Comparison of ENCODE assay signal across 8 mouse cellular contexts in genomic region chr6:83455328-83456130, GRCm38 (mm10). TPM values are rescaled to one million over a fixed set of nuclear protein-coding genes. Genes with fewer than 3 reads are reported as not detected.
DNase-seq lines count a peak whose midpoint lies in the region; ATAC-seq and TF ChIP-seq lines count a peak whose summit lies in the region.

No protein-coding gene starts in this region.

- peak; percentile 35 for DNase-seq in cerebellum, adult 11 months
- peak; percentile 70 for DNase-seq in induced T-regulatory cell, adult 2 months (ENCODE audit: low read depth)
- DNase-seq in adrenal gland, adult 18-20 months (ENCODE audit: low spot score in 2 of 2), result no peak

- no peak for ATAC-seq in cerebellum, adult (ENCODE audit: insufficient number of reproducible peaks, low FRiP score, low TSS enrichment)
- peak; percentile 16; the same call in 1 of the 2 replicates for ATAC-seq in embryonic facial prominence, embryonic 15.5 days (ENCODE audit: insufficient number of reproducible peaks, low FRiP score, low TSS enrichment, low read depth)
- ATAC-seq in megakaryocyte, adult 5-6 weeks (ENCODE audit: poor library complexity, severe bottlenecking), result peak; percentile 39
- no peak for ATAC-seq in stomach, embryonic 15.5 days (ENCODE audit: insufficient read depth, low FRiP score, low read depth)

- no peak for TF ChIP-seq POLR2A in ES-Bruce4 (IDR thresholded peaks at IDR 0.05; ENCODE audit: insufficient read depth, low read length)

- WGBS in embryonic facial prominence, embryonic 15.5 days, result under 1% methylated on average over 37 of the region's 41 CpGs
- 1% methylated on average over 34 of the region's 41 CpGs for WGBS in stomach, embryonic 15.5 days

- no peaks in the 10 kb centered on the region for H3K9me3 ChIP-seq in ES-Bruce4 (replicated peaks; ENCODE audit: control insufficient read depth, insufficient read depth, low read length, poor library complexity, severe bottlenecking)
- no peaks in the 10 kb centered on the region for H3K9me3 ChIP-seq in embryonic facial prominence, embryonic 15.5 days (replicated peaks)
- no peaks in the 10 kb centered on the region for H3K9me3 ChIP-seq in stomach, embryonic 15.5 days

- H3K4me3 ChIP-seq in ES-Bruce4 (ENCODE audit: low read depth, low read length), result peak overlapping the region; percentile 82
- peak overlapping the region; percentile 82 for H3K4me3 ChIP-seq in embryonic facial prominence, embryonic 15.5 days (replicated peaks)
- H3K4me3 ChIP-seq in stomach, embryonic 15.5 days (replicated peaks), result peak overlapping the region; percentile 80

- H3K4me2 ChIP-seq in embryonic facial prominence, embryonic 15.5 days (replicated peaks), result peak overlapping the region; percentile 92
- peak overlapping the region; percentile 94 for H3K4me2 ChIP-seq in stomach, embryonic 15.5 days

- H3K4me1 ChIP-seq in ES-Bruce4 (ENCODE audit: control insufficient read depth, insufficient read depth, low read length), result peaks cover 2% of the 10 kb centered on the region
- H3K4me1 ChIP-seq in embryonic facial prominence, embryonic 15.5 days, result peaks cover 77% of the 10 kb centered on the region
- peaks cover 54% of the 10 kb centered on the region for H3K4me1 ChIP-seq in stomach, embryonic 15.5 days

- no peak overlapping the region for H3K27ac ChIP-seq in ES-Bruce4 (ENCODE audit: insufficient read depth, low read length)
- H3K27ac ChIP-seq in embryonic facial prominence, embryonic 15.5 days (replicated peaks), result peak overlapping the region; percentile 90
- peak overlapping the region; percentile 96 for H3K27ac ChIP-seq in stomach, embryonic 15.5 days

- H3K9ac ChIP-seq in ES-Bruce4 (ENCODE audit: low read depth, poor library complexity, severe bottlenecking), result peak overlapping the region; percentile 97
- peak overlapping the region; percentile 76 for H3K9ac ChIP-seq in embryonic facial prominence, embryonic 15.5 days
- H3K9ac ChIP-seq in stomach, embryonic 15.5 days, result peak overlapping the region; percentile 84

- TF ChIP-seq CTCF in ES-Bruce4 (IDR thresholded peaks at IDR 0.05; ENCODE audit: low read depth, low read length), result no peak

- no peaks in the 10 kb centered on the region for H3K27me3 ChIP-seq in ES-Bruce4 (ENCODE audit: control insufficient read depth, insufficient read depth, low read length, poor library complexity, severe bottlenecking)
- no peaks in the 10 kb centered on the region for H3K27me3 ChIP-seq in embryonic facial prominence, embryonic 15.5 days
- no peaks in the 10 kb centered on the region for H3K27me3 ChIP-seq in stomach, embryonic 15.5 days (replicated peaks)

- no peak for TF ChIP-seq EP300 in ES-Bruce4 (IDR thresholded peaks at IDR 0.05; ENCODE audit: insufficient read depth, low read depth, low read length)

- no peaks in the 10 kb centered on the region for H3K36me3 ChIP-seq in ES-Bruce4 (ENCODE audit: control insufficient read depth, insufficient read depth, low read length, poor library complexity, severe bottlenecking)
- no peaks in the 10 kb centered on the region for H3K36me3 ChIP-seq in embryonic facial prominence, embryonic 15.5 days
- no peaks in the 10 kb centered on the region for H3K36me3 ChIP-seq in stomach, embryonic 15.5 days

RNA-seq across cellular contexts. Expression of gene Tet3, which starts 3.4 kb away (rescaled TPM):
- 7.4 and 8.3 TPM in 2 replicates for polyA plus RNA-seq in ES-Bruce4 (2011; ENCODE audit: insufficient read depth, insufficient read length, low read depth, missing spikeins)
- polyA plus RNA-seq in embryonic facial prominence, embryonic 15.5 days (2015; fragmentation: Nextera tagmentation; extraction: Ambion mirVana), result 63.1 and 66.1 TPM in 2 replicates
- 36.1 and 36.2 TPM in 2 replicates for total RNA-seq in megakaryocyte, adult 5-6 weeks (2015)
- total RNA-seq in megakaryocyte, adult 5-6 weeks (2017), result 15.8 and 23.1 TPM in 2 replicates
- 39.6 and 40.0 TPM in 2 replicates for polyA plus RNA-seq in stomach, embryonic 15.5 days (2015; fragmentation: Nextera tagmentation; extraction: Ambion mirVana)
- total RNA-seq in adrenal gland, adult 18-20 months (2021), result 10 to 100 TPM; 24.2 to 25.7 TPM

RNA-seq across cellular contexts. Expression of gene Dguok, which starts 51.2 kb away (rescaled TPM):
- polyA plus RNA-seq in ES-Bruce4 (2011; ENCODE audit: insufficient read depth, insufficient read length, low read depth, missing spikeins), result 42.8 and 48.0 TPM in 2 replicates
- 81.0 and 90.4 TPM in 2 replicates for polyA plus RNA-seq in embryonic facial prominence, embryonic 15.5 days (2015; fragmentation: Nextera tagmentation; extraction: Ambion mirVana)
- 39.1 and 55.5 TPM in 2 replicates for total RNA-seq in megakaryocyte, adult 5-6 weeks (2015)
- 33.3 and 34.4 TPM in 2 replicates for total RNA-seq in megakaryocyte, adult 5-6 weeks (2017)
- polyA plus RNA-seq in stomach, embryonic 15.5 days (2015; fragmentation: Nextera tagmentation; extraction: Ambion mirVana), result 74.3 and 76.2 TPM in 2 replicates
- 10 to 100 TPM; 36.7 to 38.4 TPM for total RNA-seq in adrenal gland, adult 18-20 months (2021)

Comparison
In these comparisons a context has a peak if more than half of its experiments do, and no peak if none do; other contexts are left out.
1. DNase-seq: peak in cerebellum, adult 11 months (single experiment) and induced T-regulatory cell, adult 2 months (single experiment); none in adrenal gland, adult 18-20 months (0 of 2).
2. ATAC-seq: peak in embryonic facial prominence, embryonic 15.5 days (single experiment) and megakaryocyte, adult 5-6 weeks (single experiment); none in cerebellum, adult (single experiment) and stomach, embryonic 15.5 days (single experiment).
3. Peak in every context shown above with its lines, with median percentiles within 50 percentile points of each other: H3K4me3 ChIP-seq and H3K9ac ChIP-seq.